Mouse (Mus musculus) limb, embryonic 13.5 days (tissue): ENCODE results near the gene Ift88. TPM values are rescaled to one million over a fixed set of nuclear protein-coding genes. Genes with fewer than 3 reads are reported as not detected.
A peak's percentile ranks its signal among the peaks of the same experiment; 100 is the strongest.

Source experiments
- ATAC-seq: fragments of 200-750 bp; cut with Nextera tagmentation; 2 replicates; pipeline ENCODE4 v1.8.0; 2017; ENCODE audit warnings: low read depth, moderate number of reproducible peaks, moderate TSS enrichment; ENCODE audit not compliant: low FRiP score
- H3K27ac ChIP-seq: fragments of 300-500 bp; sonication (generic); 2 replicates; pipeline ENCODE4 v1.5.1; 2015; ENCODE audit warnings: inconsistent platforms, mild to moderate bottlenecking, moderate library complexity
- H3K27me3 ChIP-seq: fragments of 300-500 bp; sonication (generic); 2 replicates; pipeline ENCODE4 v1.6.1; 2015; ENCODE audit warnings: mild to moderate bottlenecking, inconsistent platforms
- H3K36me3 ChIP-seq: fragments of 300-500 bp; sonication (generic); 2 replicates; pipeline ENCODE4 v1.6.1; 2015; ENCODE audit warnings: inconsistent platforms, mild to moderate bottlenecking, moderate library complexity
- H3K4me1 ChIP-seq: fragments of 300-500 bp; sonication (generic); 2 replicates; pipeline ENCODE4 v1.6.1; 2015; ENCODE audit warnings: inconsistent platforms
- H3K4me2 ChIP-seq: fragments of 300-500 bp; sonication (generic); replicated peaks from 2 replicates; pipeline ENCODE4 v1.6.1; 2015; ENCODE audit warnings: inconsistent platforms, mild to moderate bottlenecking, moderate library complexity
- H3K4me3 ChIP-seq: fragments of 300-500 bp; sonication (generic); 2 replicates; pipeline ENCODE4 v1.5.1; 2015; ENCODE audit warnings: moderate library complexity, mild to moderate bottlenecking, inconsistent platforms
- H3K9ac ChIP-seq: fragments of 300-500 bp; sonication (generic); 2 replicates; pipeline ENCODE4 v1.6.1; 2015; ENCODE audit warnings: mild to moderate bottlenecking, inconsistent platforms
- H3K9me3 ChIP-seq: fragments of 300-500 bp; sonication (generic); 2 replicates; pipeline ENCODE4 v1.6.1; 2016; ENCODE audit warnings: inconsistent platforms
- WGBS: fragments of 180-500 bp; shearing (Covaris S2); methylation state at CpG from one replicate; pipeline ENCODE4 v1.1.7; 2015; 5-methylcytosine and 5-hydroxymethylcytosine counted together
- polyA plus RNA-seq: library from polyadenylated mRNA; unstranded; fragments of >200 nt; fragmentation: Nextera tagmentation; extraction: Ambion mirVana; gene quantifications from 2 replicates; pipeline ENCODE4 v1.2.1, GENCODE M21; 2015

Ift88 gene
- polyA plus RNA-seq, 1 experiment from 2014 or later: 21.5 TPM

DNA sequence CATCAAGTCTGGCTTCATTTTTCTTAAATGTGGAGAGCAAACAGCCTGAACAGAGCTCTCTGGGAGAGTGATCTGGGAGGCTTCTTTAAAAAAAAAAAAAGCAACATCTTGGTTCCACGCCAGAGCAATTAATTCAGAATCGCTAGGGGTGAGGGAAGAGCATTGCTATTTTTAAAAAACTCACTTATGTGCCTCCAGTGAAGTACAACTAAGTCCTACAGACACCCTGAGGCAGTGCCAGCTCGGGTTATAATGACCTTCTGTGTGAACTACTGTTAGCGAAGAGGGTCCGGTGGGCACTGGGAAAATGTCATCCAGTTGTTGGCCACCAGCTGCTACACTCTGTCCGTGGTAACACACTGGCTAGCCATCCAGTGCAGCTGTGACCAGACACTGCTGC is 111.8 kb downstream of the Ift88 start:
- Histone ChIP-seq H3K36me3 (no peaks in the 10 kb centered on the region), H3K4me1 (peaks cover 41% of the 10 kb centered on the region), H3K9me3 (no peaks in the 10 kb centered on the region), H3K9ac (no peak overlapping the region), H3K27ac (peak overlapping the region; percentile 83; the same call in 1 of the 2 replicates), H3K4me2 (no peak overlapping the region), H3K27me3 (0 out of 2 replicates have a peak, but pooled peaks cover 4% of the 10 kb centered on the region), H3K4me3 (no peak overlapping the region)
- WGBS: 55% methylated on average over 6 of the region's 6 CpGs
- ATAC-seq: no peak

DNA sequence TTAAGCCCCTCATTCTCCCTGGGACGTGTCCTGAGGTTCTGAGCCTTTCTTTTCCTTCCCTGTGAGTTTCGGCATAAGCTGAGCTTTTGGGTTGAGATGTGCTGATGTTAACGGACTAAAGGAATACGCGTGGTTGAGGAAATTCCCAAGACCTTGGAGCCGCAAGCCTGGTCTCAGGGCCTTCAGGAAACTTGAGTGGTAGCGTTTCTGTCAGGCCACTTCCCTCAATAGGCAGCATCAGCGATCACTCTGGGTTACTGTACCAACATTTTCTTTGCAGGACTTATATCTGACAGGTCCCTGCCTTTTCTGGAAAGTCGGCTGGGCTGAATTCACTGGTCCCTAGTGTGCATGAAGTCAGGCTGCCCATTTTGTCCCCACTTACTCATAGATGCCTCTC is 113.0 kb downstream of the Ift88 start:
- Histone ChIP-seq H3K27me3 (0 out of 2 replicates have a peak, but pooled peaks cover 4% of the 10 kb centered on the region), H3K9ac (peak overlapping the region; percentile 4; the same call in 1 of the 2 replicates), H3K4me3 (no peak overlapping the region), H3K4me1 (peaks cover 41% of the 10 kb centered on the region), H3K36me3 (peaks cover under 1% of the 10 kb centered on the region; the same call in 1 of the 2 replicates), H3K9me3 (no peaks in the 10 kb centered on the region), H3K27ac (peak overlapping the region; percentile 6; the same call in 1 of the 2 replicates), H3K4me2 (no peak overlapping the region)
- 54% methylated on average over 9 of the region's 9 CpGs for WGBS
- ATAC-seq: no peak

GRCm38 (mm10) chr14:57537261-57538015 is 113.6 kb downstream of the Ift88 start:
- Histone ChIP-seq H3K4me2 (no peak overlapping the region), H3K4me1 (peaks cover 41% of the 10 kb centered on the region), H3K27me3 (0 out of 2 replicates have a peak, but pooled peaks cover 4% of the 10 kb centered on the region), H3K9ac (peak overlapping the region; percentile 4; the same call in 1 of the 2 replicates), H3K36me3 (peaks cover 7% of the 10 kb centered on the region), H3K27ac (peak overlapping the region; percentile 6; the same call in 1 of the 2 replicates), H3K4me3 (no peak overlapping the region), H3K9me3 (0 out of 2 replicates have a peak, but pooled peaks cover 4% of the 10 kb centered on the region)
- 24% methylated on average over 16 of the region's 16 CpGs for WGBS
- ATAC-seq: no peak

DNA sequence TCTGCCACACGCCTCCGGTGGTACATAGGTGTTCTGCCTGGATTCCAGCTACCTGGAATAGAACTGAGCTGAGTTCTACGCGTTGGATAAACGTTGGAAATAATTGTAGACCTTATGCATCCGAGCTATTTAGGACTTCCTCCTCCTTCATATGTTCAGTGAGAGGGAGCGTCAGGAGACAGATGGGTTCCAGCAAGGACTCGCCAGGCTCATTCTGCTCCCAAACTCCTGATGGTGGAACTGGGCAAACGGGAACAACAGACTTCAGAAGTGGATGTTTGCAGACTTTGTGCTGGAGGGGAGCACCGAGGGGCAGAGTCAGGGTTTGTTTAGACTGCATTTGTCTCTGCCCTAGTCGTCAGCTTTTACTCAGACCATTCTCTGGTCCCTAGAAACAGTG is 116.8 kb downstream of the Ift88 start:
- H3K4me1 ChIP-seq: peaks cover 18% of the 10 kb centered on the region
- H3K27ac ChIP-seq: no peak overlapping the region
- H3K36me3 ChIP-seq: peaks cover 13% of the 10 kb centered on the region
- WGBS: 89% methylated on average over 11 of the region's 11 CpGs
- H3K9ac ChIP-seq: no peak overlapping the region
- ATAC-seq: no peak
- no peak overlapping the region for H3K4me3 ChIP-seq
- H3K9me3 ChIP-seq: 0 out of 2 replicates have a peak, but pooled peaks cover 5% of the 10 kb centered on the region
- no peaks in the 10 kb centered on the region for H3K27me3 ChIP-seq
- H3K4me2 ChIP-seq: no peak overlapping the region

GRCm38 (mm10) chr14:57542231-57542630 is 118.4 kb downstream of the Ift88 start:
- Histone ChIP-seq H3K4me2 (no peak overlapping the region), H3K36me3 (peaks cover 13% of the 10 kb centered on the region), H3K27ac (no peak overlapping the region), H3K27me3 (no peaks in the 10 kb centered on the region), H3K4me1 (peaks cover 20% of the 10 kb centered on the region), H3K9me3 (0 out of 2 replicates have a peak, but pooled peaks cover 5% of the 10 kb centered on the region), H3K9ac (no peak overlapping the region), H3K4me3 (no peak overlapping the region)
- ATAC-seq: no peak
- WGBS: 68% methylated on average over 34 of the region's 34 CpGs

GRCm38 (mm10) chr14:57543420-57544039 is 119.7 kb downstream of the Ift88 start:
- no peak overlapping the region for H3K4me2 ChIP-seq
- 93% methylated on average over 13 of the region's 13 CpGs for WGBS
- H3K4me1 ChIP-seq: peaks cover 18% of the 10 kb centered on the region
- no peak overlapping the region for H3K9ac ChIP-seq
- 0 out of 2 replicates have a peak, but pooled peaks cover 5% of the 10 kb centered on the region for H3K9me3 ChIP-seq
- no peaks in the 10 kb centered on the region for H3K27me3 ChIP-seq
- H3K36me3 ChIP-seq: peaks cover 18% of the 10 kb centered on the region
- no peak for ATAC-seq
- no peak overlapping the region for H3K27ac ChIP-seq
- no peak overlapping the region for H3K4me3 ChIP-seq

GRCm38 (mm10) chr14:57545526-57545925 is 121.7 kb downstream of the Ift88 start:
- no peak for ATAC-seq
- H3K4me1 ChIP-seq: peaks cover 18% of the 10 kb centered on the region
- no peaks in the 10 kb centered on the region for H3K27me3 ChIP-seq
- H3K9ac ChIP-seq: no peak overlapping the region
- H3K4me2 ChIP-seq: no peak overlapping the region
- H3K27ac ChIP-seq: no peak overlapping the region
- H3K4me3 ChIP-seq: no peak overlapping the region
- 85% methylated on average over 17 of the region's 17 CpGs for WGBS
- peaks cover 35% of the 10 kb centered on the region for H3K36me3 ChIP-seq
- 0 out of 2 replicates have a peak, but pooled peaks cover 5% of the 10 kb centered on the region for H3K9me3 ChIP-seq

GRCm38 (mm10) chr14:57546131-57546530 is 122.3 kb downstream of the Ift88 start:
- no peak overlapping the region for H3K4me2 ChIP-seq
- ATAC-seq: no peak
- H3K4me3 ChIP-seq: no peak overlapping the region
- H3K27me3 ChIP-seq: no peaks in the 10 kb centered on the region
- H3K4me1 ChIP-seq: peaks cover 18% of the 10 kb centered on the region
- no peak overlapping the region for H3K9ac ChIP-seq
- H3K27ac ChIP-seq: peak overlapping the region; percentile 59
- peaks cover 35% of the 10 kb centered on the region for H3K36me3 ChIP-seq
- 0 out of 2 replicates have a peak, but pooled peaks cover 5% of the 10 kb centered on the region for H3K9me3 ChIP-seq
- 72% methylated on average over 8 of the region's 8 CpGs for WGBS

GRCm38 (mm10) chr14:57546557-57547021 is 122.7 kb downstream of the Ift88 start:
- Histone ChIP-seq H3K27me3 (no peaks in the 10 kb centered on the region), H3K27ac (peak overlapping the region; percentile 59), H3K9ac (no peak overlapping the region), H3K4me3 (no peak overlapping the region), H3K9me3 (0 out of 2 replicates have a peak, but pooled peaks cover 5% of the 10 kb centered on the region), H3K36me3 (peaks cover 35% of the 10 kb centered on the region), H3K4me1 (peaks cover 18% of the 10 kb centered on the region), H3K4me2 (peak overlapping the region; percentile 43)
- peak; percentile 81 for ATAC-seq
- WGBS: 4% methylated on average over 13 of the region's 13 CpGs

- Histone ChIP-seq H3K36me3 (peaks cover 32% of the 10 kb centered on the region), H3K9ac (no peak overlapping the region), H3K4me2 (peak overlapping the region; percentile 43; the same call in 1 of the 2 replicates), H3K9me3 (0 out of 2 replicates have a peak, but pooled peaks cover 4% of the 10 kb centered on the region), H3K4me1 (peaks cover 18% of the 10 kb centered on the region), H3K27me3 (no peaks in the 10 kb centered on the region), H3K27ac (peak overlapping the region; percentile 59), H3K4me3 (no peak overlapping the region)
- WGBS: 53% methylated on average over 5 of the region's 5 CpGs
- ATAC-seq: no peak; the same call in 1 of the 2 replicates
Observed at GRCm38 (mm10) chr14:57547062-57547461, 123.2 kb downstream of the Ift88 start.

GRCm38 (mm10) chr14:57552945-57553344 is 129.1 kb downstream of the Ift88 start:
- no peak overlapping the region for H3K4me2 ChIP-seq
- H3K27me3 ChIP-seq: no peaks in the 10 kb centered on the region
- no peak overlapping the region for H3K9ac ChIP-seq
- no peak overlapping the region for H3K4me3 ChIP-seq
- H3K27ac ChIP-seq: no peak overlapping the region
- ATAC-seq: no peak
- no peaks in the 10 kb centered on the region for H3K4me1 ChIP-seq
- peaks cover 28% of the 10 kb centered on the region for H3K36me3 ChIP-seq
- H3K9me3 ChIP-seq: no peaks in the 10 kb centered on the region

DNA sequence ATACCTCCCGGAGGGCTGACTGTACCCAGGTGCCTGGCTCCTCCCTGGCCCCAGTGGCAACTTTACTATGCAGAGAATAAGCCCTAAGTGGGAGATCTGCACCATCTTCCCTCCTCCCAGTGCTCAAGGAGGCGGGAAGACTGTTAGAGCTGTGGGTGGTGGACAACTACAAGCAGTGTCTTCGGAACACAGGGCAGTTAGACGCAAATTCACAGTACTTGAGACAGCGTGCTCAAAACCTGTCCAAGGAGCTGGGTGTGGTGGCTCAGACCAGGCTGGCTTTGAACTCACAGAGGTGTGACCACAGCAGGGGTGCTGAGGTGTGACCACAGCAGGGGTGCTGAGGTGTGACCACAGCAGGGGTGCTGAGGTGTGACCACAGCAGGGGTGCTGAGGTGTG is 130.6 kb downstream of the Ift88 start:
- Histone ChIP-seq H3K4me1 (no peaks in the 10 kb centered on the region), H3K27ac (no peak overlapping the region), H3K27me3 (no peaks in the 10 kb centered on the region), H3K9me3 (no peaks in the 10 kb centered on the region), H3K4me3 (no peak overlapping the region), H3K9ac (no peak overlapping the region), H3K4me2 (no peak overlapping the region), H3K36me3 (peaks cover 16% of the 10 kb centered on the region)
- no peak for ATAC-seq
- WGBS: 84% methylated on average over 5 of the region's 5 CpGs
